Mouse (Mus musculus) limb, embryonic 10.5 days (tissue): ENCODE data around the gene Samd15. TPM values are rescaled to one million over a fixed set of nuclear protein-coding genes. Genes with fewer than 3 reads are reported as not detected.
"Not testable (repeated sequence)": the region's sequence is repeated elsewhere in the genome, so short reads cannot be mapped to it uniquely, and the experiment has no call there.

ENCODE experiments used
- DNase-seq: peaks from one replicate; pipeline ENCODE4 v3.0.0-alpha.2; 2017; ENCODE audit warnings: low spot score
- H3K27ac ChIP-seq: fragments of 300-500 bp; sonication (generic); 2 replicates; pipeline ENCODE4 v1.5.1; 2016; ENCODE audit warnings: mild to moderate bottlenecking
- H3K27me3 ChIP-seq: fragments of 300-500 bp; sonication (generic); 2 replicates; pipeline ENCODE4 v1.6.1; 2016; ENCODE audit warnings: low read depth, mild to moderate bottlenecking; ENCODE audit not compliant: poor library complexity, severe bottlenecking
- H3K36me3 ChIP-seq: fragments of 300-500 bp; sonication (generic); 2 replicates; pipeline ENCODE4 v1.6.1; 2016; ENCODE audit warnings: mild to moderate bottlenecking, moderate library complexity
- H3K4me1 ChIP-seq: fragments of 300-500 bp; sonication (generic); 2 replicates; pipeline ENCODE4 v1.6.1; 2016
- H3K4me3 ChIP-seq: fragments of 300-500 bp; sonication (generic); 2 replicates; pipeline ENCODE4 v1.5.1; 2016; ENCODE audit warnings: mild to moderate bottlenecking, moderate library complexity
- H3K9me3 ChIP-seq: fragments of 300-500 bp; sonication (generic); replicated peaks from 2 replicates; pipeline ENCODE4 v1.6.1; 2016; ENCODE audit warnings: mild to moderate bottlenecking
- WGBS: fragments of 180-500 bp; shearing (Covaris S2); methylation state at CpG from one replicate; pipeline ENCODE4 v1.1.7; 2016; 5-methylcytosine and 5-hydroxymethylcytosine counted together
- polyA plus RNA-seq: library from polyadenylated mRNA; unstranded; fragments of >200 nt; fragmentation: Nextera tagmentation; extraction: Ambion mirVana; gene quantifications from 2 replicates; pipeline ENCODE4 v1.2.1, GENCODE M21; 2016

Samd15 gene
- polyA plus RNA-seq, 1 experiment from 2014 or later, result 0.91 TPM

DNA sequence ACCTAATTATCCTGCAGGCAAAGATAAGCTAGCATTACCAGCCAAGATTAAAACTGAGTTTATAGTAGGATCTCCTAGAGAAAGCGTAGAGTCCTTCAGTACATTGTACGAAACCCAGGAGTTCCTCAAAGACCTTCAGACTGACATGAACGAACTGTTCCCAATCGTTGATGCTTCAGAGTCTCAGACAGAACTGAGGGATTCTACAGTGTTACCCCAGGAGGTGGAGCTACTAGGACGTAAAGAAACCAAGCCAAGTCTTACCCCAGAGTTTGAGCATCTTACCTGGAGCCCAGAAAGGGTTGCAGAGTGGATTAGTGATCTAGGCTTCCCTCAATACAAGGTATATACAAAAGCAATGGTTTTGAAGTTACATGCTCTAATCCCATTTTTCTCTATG is 2.2 kb downstream of the Samd15 start:
- Histone ChIP-seq H3K36me3 (no peaks in the 10 kb centered on the region), H3K27ac (no peak overlapping the region), H3K4me1 (peaks cover 13% of the 10 kb centered on the region; the same call in 1 of the 2 replicates), H3K9me3 (no peaks in the 10 kb centered on the region), H3K27me3 (no peaks in the 10 kb centered on the region), H3K4me3 (no peak overlapping the region)
- DNase-seq, result no peak
- 70% methylated on average over 5 of the region's 5 CpGs for WGBS

DNA sequence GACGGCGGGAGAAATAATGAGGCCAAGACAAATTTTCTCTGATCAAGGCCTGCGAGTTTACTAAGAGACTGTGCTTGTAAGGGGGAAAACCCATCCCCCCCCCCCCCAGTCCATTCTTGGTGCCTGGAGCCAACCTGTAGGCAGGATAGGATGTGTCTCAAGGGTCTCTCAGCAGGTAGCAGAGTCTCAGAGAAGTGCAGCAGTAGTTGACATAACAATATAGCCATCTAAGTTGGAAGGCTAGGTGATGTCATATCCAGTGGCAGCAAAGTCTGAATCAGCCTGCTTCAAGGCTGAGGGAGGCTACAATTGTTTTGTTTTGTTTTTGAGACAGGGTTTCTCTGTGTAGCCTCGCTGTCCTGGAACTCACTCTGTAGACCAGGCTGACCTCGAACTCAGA is 6.3 kb downstream of the Samd15 start:
- not testable (repeated sequence) for H3K4me3 ChIP-seq, H3K9me3 ChIP-seq, DNase-seq, H3K27me3 ChIP-seq, H3K27ac ChIP-seq, H3K36me3 ChIP-seq, H3K4me1 ChIP-seq
- 92% methylated on average over 5 of the region's 5 CpGs for WGBS

DNA sequence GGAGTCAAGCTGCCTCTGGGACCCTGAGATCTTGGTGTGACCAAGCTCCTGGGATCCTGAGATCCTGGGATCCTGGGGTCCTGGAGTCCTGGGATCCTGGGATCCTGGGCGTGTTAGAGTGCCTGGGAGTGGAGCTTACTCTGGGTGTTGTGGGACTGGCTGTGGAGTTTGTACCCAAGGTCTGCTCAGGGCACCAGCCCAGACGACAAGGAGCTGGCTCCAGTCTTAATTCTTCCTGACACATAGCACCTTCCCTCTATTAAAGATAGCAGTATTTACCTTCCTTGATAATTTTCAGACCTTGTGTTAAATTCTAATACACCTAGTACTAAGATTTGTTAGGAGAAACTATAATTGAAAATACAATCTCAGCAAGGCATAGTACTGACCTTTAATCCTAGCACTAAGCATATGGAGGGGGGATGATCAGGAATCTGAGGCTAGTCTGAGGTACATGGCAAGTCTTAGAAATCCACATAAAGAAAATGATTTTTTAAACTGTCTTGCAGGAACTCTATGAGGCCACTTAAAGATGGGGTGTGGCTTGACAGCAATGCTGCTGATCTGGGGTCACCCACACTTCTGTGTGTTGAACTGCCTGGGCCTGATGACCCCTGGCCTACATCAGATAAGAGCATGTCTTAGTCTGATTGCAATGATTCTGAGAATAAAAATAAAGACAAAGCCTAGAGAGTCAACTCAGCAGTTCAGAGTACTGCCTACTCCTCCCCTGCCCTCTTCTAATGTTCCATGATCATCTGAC is 13.5 kb downstream of the Samd15 start:
- H3K36me3 ChIP-seq, result no peaks in the 10 kb centered on the region
- no peaks in the 10 kb centered on the region for H3K4me1 ChIP-seq
- H3K4me3 ChIP-seq, result no peak overlapping the region
- H3K27me3 ChIP-seq, result no peaks in the 10 kb centered on the region
- H3K9me3 ChIP-seq, result no peaks in the 10 kb centered on the region
- WGBS, result 70% methylated on average over 2 of the region's 2 CpGs
- no peak overlapping the region for H3K27ac ChIP-seq
- no peak for DNase-seq

DNA sequence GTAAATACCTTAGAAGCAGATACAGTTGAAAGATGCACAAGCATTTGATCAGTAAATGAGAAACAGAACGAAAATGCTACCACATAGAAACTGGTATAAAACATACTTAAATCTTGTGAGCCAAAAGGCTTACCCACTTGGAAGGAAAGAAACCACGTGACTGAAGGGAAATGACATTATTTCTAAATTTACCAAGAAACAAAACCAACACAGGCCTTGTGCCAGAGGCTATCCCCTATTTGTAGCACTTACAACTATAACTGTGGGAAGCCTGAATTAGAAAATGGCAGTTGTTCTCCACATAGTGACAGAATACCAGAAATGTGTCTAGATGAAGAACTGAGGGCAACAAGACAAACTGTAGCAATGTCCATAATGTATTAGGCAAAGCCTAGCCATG is 16.5 kb downstream of the Samd15 start:
- H3K27ac ChIP-seq, result no peak overlapping the region
- no peaks in the 10 kb centered on the region for H3K9me3 ChIP-seq
- no peaks in the 10 kb centered on the region for H3K36me3 ChIP-seq
- no peaks in the 10 kb centered on the region for H3K27me3 ChIP-seq
- WGBS, result 79% methylated on average over 2 of the region's 2 CpGs
- no peak overlapping the region for H3K4me3 ChIP-seq
- no peak for DNase-seq
- peaks cover 4% of the 10 kb centered on the region for H3K4me1 ChIP-seq

DNA sequence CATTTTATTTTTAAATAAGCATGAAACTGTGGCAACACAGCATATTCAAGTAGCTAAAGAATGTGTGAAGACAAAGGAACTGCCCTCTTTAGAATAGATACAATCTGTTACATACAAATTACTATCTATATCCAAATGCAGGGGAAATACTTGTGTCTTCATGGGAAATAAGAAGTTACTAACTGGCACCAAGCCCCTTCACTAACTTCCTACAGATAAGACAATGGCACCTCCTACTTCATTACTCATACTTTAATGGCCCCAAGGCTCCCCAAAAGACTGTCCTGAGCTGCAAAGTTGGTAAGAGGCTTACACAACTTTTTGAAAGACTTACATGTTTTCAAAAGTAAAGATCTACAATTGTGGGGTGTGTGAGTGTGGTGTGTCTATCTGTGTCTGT is 18.1 kb downstream of the Samd15 start:
- Histone ChIP-seq H3K36me3 (no peaks in the 10 kb centered on the region), H3K9me3 (no peaks in the 10 kb centered on the region), H3K27ac (no peak overlapping the region), H3K27me3 (no peaks in the 10 kb centered on the region), H3K4me3 (no peak overlapping the region), H3K4me1 (peaks cover 4% of the 10 kb centered on the region)
- no peak for DNase-seq

DNA sequence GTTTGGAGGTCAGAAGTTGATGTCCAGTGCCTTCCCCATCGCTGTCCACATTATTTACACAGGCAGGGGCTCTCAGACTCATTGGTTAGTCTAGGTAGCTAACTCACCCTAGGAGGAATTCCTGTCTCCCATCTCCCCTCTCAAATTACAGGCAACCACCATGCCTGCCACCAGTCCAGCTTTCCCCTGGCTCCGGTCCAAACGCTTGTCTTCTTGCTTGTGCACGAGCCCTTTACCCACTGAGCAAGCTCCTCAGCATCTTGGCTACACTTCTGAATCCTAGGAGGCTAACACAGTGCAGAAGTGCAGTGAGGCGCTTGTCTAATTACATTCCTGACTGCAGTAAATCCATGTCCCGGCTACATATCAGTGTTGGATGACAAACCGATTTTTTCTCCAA is 19.8 kb downstream of the Samd15 start:
- Histone ChIP-seq H3K27ac (no peak overlapping the region), H3K27me3 (no peaks in the 10 kb centered on the region), H3K4me3 (no peak overlapping the region), H3K9me3 (no peaks in the 10 kb centered on the region), H3K4me1 (peaks cover 4% of the 10 kb centered on the region), H3K36me3 (no peaks in the 10 kb centered on the region)
- no peak for DNase-seq
- 77% methylated on average over 7 of the region's 7 CpGs for WGBS

DNA sequence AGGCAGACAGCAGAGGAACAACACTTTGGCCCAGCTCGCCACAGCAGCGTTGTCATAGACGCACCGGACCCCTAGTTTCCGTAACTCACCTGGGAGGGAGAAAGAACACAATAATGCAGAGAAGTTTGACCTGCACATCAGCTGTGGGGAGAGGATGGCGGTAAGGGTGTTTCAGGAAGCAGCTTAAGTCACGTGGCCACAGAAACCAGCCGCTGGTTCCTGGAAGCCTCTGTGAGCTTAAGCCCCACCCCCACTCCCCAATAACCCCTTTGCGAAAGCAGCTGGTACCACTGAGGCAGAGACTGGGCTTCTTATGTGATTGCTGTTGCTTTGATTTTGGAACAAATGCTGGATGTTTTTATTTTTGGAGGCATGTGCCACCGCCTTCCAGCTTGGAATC is 25.4 kb downstream of the Samd15 start:
- Histone ChIP-seq H3K27ac (no peak overlapping the region), H3K4me3 (no peak overlapping the region), H3K4me1 (peaks cover 3% of the 10 kb centered on the region; the same call in 1 of the 2 replicates), H3K27me3 (no peaks in the 10 kb centered on the region), H3K9me3 (no peaks in the 10 kb centered on the region), H3K36me3 (no peaks in the 10 kb centered on the region)
- WGBS, result 79% methylated on average over 10 of the region's 10 CpGs
- no peak for DNase-seq

DNA sequence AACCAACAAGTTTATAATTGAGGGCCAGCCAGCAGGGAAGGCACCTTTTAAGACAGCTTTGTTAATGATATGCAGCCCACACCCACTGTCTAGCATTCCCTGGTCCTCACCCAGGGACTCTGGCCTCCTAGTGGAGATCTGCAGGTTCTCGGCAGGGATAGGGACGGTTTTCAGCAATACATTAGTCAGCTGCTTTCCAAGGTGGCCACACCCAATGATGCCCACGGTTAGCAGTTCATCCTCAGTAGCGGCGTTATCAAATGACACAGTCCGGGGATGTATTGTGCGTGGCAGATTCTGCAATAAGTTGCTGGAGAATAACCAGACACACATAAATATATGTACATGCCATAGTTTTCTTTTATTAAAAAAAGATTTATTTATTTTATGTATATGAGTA is 27.3 kb downstream of the Samd15 start:
- no peak overlapping the region for H3K27ac ChIP-seq
- H3K36me3 ChIP-seq, result no peaks in the 10 kb centered on the region
- peaks cover 3% of the 10 kb centered on the region; the same call in 1 of the 2 replicates for H3K4me1 ChIP-seq
- DNase-seq, result no peak
- H3K9me3 ChIP-seq, result no peaks in the 10 kb centered on the region
- no peaks in the 10 kb centered on the region for H3K27me3 ChIP-seq
- WGBS, result 80% methylated on average over 7 of the region's 7 CpGs
- no peak overlapping the region for H3K4me3 ChIP-seq

DNA sequence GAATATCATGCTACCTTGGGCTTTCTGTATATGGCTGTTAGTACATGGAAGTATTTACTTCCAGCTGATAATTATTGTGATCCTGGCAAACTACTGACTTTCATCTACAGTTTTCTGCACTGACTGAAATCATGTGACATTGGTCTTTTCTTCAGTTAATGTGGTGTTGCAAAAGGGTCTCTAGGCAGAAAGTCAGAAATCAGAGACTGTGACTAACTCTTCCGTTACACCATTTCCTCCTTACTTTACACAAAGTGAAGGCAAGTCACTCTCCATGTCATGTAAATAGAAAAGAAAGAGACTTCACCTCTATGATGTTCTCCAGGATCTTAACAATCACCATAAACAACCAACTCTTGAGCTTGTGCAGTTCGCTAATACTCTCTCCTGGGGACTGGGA is 30.1 kb downstream of the Samd15 start:
- Histone ChIP-seq H3K27me3 (no peaks in the 10 kb centered on the region), H3K4me1 (peaks cover 3% of the 10 kb centered on the region; the same call in 1 of the 2 replicates), H3K4me3 (no peak overlapping the region), H3K36me3 (no peaks in the 10 kb centered on the region), H3K9me3 (no peaks in the 10 kb centered on the region), H3K27ac (no peak overlapping the region)
- DNase-seq, result no peak
- 87% methylated on average over 2 of the region's 2 CpGs for WGBS

DNA sequence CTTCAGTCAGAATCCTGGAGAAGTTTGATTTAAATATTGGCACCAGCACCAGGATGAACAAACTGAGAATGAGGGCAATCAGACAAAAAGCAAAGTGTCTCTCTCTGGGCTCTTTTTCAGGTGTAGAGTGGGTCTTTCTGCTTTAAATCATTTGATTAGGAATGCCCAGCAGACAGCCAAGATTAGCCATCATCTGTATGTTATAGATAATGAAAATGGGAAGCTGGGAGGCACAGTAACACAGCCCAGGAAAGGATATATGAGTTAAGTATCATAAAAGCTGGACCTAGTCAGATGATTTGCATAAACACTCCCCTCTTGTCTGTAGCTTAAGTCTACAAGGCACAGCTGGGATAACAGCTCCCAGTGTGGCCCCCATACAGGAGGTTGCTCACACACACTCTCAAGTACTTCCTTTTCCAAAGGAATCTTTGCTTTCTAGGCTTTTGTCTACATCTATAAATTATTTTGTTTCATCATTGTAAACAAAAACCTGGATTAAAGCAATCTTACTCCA is 30.9 kb downstream of the Samd15 start:
- Histone ChIP-seq H3K27me3 (no peaks in the 10 kb centered on the region), H3K9me3 (no peaks in the 10 kb centered on the region), H3K4me3 (no peak overlapping the region), H3K4me1 (no peaks in the 10 kb centered on the region), H3K36me3 (no peaks in the 10 kb centered on the region), H3K27ac (no peak overlapping the region)
- no peak for DNase-seq

DNA sequence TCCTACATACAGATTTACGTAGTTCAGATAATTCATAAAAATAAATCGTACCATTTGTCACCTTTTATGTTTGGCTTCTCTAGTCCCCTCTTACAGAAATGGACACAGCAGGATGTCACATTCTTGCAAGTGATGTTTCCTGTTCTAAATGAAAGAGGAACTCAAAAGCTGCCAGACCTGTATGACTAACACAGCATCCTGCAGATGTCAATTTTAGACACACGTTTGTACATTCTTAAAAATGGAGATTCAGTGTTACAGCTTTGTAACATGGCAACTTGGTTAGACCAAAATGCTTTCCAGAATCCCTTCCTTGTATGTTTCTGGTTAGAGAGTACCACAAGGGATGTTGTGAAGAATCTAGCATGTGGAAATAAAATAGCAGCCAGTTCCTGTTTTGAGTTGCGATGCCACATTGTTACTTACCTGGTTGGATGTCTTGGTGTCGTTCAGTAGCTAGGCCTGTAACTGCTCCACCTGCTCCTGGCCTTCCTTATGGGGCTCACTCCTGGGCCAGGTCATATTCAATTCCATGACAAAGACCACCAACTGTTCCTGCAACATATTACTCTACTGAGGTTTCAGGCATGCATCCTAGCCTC is 37.5 kb downstream of the Samd15 start:
- Histone ChIP-seq H3K4me3 (no peak overlapping the region), H3K36me3 (peaks cover 41% of the 10 kb centered on the region), H3K27me3 (no peaks in the 10 kb centered on the region), H3K4me1 (no peaks in the 10 kb centered on the region), H3K9me3 (no peaks in the 10 kb centered on the region), H3K27ac (no peak overlapping the region)
- DNase-seq, result no peak
- WGBS, result 94% methylated on average over 5 of the region's 5 CpGs

DNA sequence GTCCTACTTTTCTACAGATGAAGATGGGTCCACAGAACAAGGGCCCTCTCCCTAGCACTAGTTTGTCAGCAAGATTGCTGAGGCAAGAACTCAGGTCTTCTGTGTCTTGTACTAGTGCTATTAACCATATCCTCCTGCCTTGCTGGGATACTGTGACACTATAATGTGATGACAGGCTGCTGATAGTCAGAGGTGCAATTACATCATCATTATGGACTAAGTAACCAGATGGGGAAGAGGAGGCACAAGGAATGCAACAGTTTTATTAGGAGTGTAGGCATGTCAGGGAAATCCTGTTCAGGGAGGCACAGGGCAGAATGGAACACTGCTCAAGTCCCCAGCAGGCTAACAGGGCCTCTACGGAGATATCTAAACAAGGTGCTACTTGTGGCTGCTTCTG is 39.1 kb downstream of the Samd15 start, which contains the start of gene Noxred1:
Noxred1 (minus strand) TSS at position 101 of the 400 bp plus-strand sequence.
- no peaks in the 10 kb centered on the region for H3K4me1 ChIP-seq
- 93% methylated on average over 1 of the region's 1 CpGs for WGBS
- DNase-seq, result no peak
- no peak within 1 kb of the TSS for H3K4me3 ChIP-seq
- H3K27ac ChIP-seq, result no peak within 1 kb of the TSS
- no peaks in the 10 kb centered on the region for H3K9me3 ChIP-seq
- peaks cover 54% of the 10 kb centered on the region for H3K36me3 ChIP-seq
- no peaks in the 10 kb centered on the region for H3K27me3 ChIP-seq

DNA sequence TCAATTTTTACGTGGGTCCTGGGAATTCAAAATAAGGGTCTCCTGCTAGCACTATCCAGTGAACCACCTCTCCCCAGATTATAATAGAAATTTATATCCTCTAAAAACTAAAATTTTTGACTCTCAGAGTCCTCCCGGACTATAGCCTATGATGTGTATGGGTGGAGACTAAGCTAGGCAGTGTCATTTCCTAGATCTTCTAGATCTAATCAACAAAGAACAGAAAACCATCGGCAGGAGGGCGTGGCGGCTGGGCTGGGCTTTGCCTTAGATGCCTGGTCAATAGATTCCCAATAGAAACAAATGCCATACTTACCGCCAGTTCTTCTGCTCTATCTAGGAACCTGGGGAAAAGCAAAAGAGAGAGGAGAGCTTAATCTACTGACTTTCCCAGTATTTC is 50.6 kb downstream of the Samd15 start:
- DNase-seq, result no peak
- H3K27ac ChIP-seq, result no peak overlapping the region
- no peaks in the 10 kb centered on the region for H3K9me3 ChIP-seq
- H3K27me3 ChIP-seq, result no peaks in the 10 kb centered on the region
- H3K4me3 ChIP-seq, result no peak overlapping the region
- no peaks in the 10 kb centered on the region for H3K4me1 ChIP-seq
- WGBS, result 96% methylated on average over 6 of the region's 6 CpGs
- peaks cover 89% of the 10 kb centered on the region for H3K36me3 ChIP-seq
